Mouse (Mus musculus): ENCODE measurements around the gene Plppr2. TPM values are rescaled to one million over a fixed set of nuclear protein-coding genes. Genes with fewer than 3 reads are reported as not detected.
A peak's percentile ranks its signal among the peaks of the same experiment; 100 is the strongest.

The Plppr2 gene
- polyA plus RNA-seq (2012; ENCODE audit: insufficient read depth, low replicate concordance), result 3.1 and 6.4 TPM in 2 replicates

DNA sequence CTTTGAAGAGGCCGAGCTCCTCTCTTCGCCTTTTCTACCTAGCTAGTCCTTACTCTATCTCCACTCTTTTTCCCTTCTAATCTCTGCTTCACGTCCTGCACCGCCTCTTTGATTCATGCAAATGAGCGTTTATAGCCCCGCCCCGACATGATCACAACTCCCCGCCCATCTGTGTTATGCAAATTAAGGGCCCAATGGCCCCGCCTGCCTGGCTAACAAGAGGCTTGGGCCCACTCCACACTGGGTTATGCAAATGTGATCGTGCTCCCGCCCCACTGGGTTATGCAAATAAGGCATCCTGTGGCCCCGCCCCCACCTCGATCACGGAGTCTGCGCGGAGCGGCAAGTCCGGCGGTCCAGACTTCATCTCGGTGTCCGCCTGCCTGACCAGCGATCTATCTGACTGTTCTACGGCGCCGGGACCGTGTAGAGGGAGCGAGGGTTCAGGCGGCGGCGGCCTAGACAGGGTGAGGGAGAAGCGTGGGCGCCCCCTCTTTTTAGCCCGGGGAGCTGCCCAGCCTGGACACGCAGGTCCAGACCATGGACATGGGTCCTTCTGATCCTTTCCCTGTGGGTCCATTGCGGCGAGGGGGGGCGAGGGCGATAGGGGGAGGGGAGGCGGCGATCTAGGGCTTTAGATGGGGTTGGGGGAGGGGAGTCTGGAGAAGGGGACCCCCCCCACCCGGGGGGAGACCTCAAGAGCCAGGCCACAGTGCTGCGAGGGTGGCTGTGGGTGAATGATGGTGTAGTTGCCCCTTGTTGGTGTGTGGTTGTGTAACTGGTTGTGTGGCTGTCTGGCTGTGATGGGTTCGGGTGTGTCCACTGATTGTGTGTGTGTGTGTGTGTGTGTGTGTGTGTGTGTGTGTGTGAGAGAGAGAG lies at the start of gene Plppr2:
Gene Plppr2 (plus strand): TSS at position 342 of the 879 bp plus-strand sequence.
- Histone ChIP-seq H3K9me3 (no peaks in the 10 kb centered on the region), H3K36me3 (replicated peaks; ENCODE audit: low read length) (no peaks in the 10 kb centered on the region), H3K27me3 (replicated peaks) (peaks cover 63% of the 10 kb centered on the region), H3K4me1 (peaks cover 22% of the 10 kb centered on the region), H3K4me3 (replicated peaks) (peak within 1 kb of the TSS; percentile 91)
- TF ChIP-seq GATA1 (IDR thresholded peaks at IDR 0.05; ENCODE audit: borderline replicate concordance, low read length), result no peak
- TF ChIP-seq FLI1 (IDR thresholded peaks at IDR 0.05; ENCODE audit: low read length), result no peak

DNA sequence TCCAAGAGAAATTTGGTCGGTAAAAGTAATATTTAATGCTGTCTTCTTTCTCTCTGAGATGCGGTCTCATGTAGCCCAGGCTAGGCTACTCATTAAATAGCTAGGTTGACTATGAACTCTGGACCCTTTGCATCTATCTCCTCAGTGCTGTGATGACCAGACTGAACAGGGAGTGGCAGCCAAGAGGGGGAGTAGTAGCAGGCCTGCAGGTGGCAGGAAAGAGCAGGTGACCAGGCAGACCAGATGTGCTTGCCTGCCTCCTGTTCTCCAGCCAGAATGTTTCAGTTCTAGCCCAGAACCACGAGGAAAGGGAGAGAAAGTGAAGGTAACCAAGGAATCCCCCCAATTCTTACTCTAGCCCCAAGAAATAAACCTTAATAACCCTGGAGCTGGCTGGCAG lies 47.6 kb upstream of the Plppr2 start:
- Histone ChIP-seq H3K4me3 (replicated peaks) (peak overlapping the region; percentile 38), H3K9me3 (no peaks in the 10 kb centered on the region), H3K4me1 (no peaks in the 10 kb centered on the region), H3K36me3 (replicated peaks; ENCODE audit: low read length) (no peaks in the 10 kb centered on the region), H3K27me3 (replicated peaks) (peaks cover 24% of the 10 kb centered on the region)
- TF ChIP-seq FLI1 (IDR thresholded peaks at IDR 0.05; ENCODE audit: low read length) (no peak), GATA1 (IDR thresholded peaks at IDR 0.05; ENCODE audit: borderline replicate concordance, low read length) (no peak)

DNA sequence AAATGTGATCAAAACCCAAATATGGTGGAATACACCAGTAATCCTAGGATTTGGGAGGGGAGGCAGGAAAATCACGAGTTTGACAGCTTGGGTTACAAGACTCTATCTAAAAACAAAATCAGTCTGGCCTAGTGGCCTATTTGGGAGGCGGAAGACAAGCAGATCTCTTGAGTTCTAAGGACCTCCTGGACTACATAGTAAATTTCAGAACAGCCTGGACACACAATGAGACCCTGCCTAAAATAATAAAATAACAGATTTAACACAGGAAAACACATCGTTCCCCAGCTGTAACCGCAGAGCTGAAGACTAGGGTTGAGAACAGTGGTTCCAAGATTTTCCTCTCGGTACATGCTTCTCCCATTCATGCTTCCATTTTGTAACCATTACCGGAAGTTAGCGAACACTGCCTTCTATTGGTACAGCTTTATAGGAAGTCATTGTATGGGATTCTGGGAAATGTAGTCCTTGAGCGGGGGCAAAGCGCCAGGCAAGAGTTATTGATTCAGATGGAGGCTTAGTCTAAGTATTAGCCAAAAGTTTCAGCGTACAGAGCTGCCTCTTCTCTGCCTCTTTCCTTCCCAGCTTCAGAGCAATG lies 35.5 kb upstream of the Plppr2 start:
- Histone ChIP-seq H3K4me1 (0 out of 2 replicates have a peak, but pooled peaks cover 3% of the 10 kb centered on the region), H3K27me3 (replicated peaks) (peaks cover 15% of the 10 kb centered on the region), H3K9me3 (peaks cover 9% of the 10 kb centered on the region), H3K36me3 (replicated peaks; ENCODE audit: low read length) (no peaks in the 10 kb centered on the region), H3K4me3 (replicated peaks) (peak overlapping the region; percentile 80)
- TF ChIP-seq FLI1 (IDR thresholded peaks at IDR 0.05; ENCODE audit: low read length) (no peak), GATA1 (IDR thresholded peaks at IDR 0.05; ENCODE audit: borderline replicate concordance, low read length) (no peak)

DNA sequence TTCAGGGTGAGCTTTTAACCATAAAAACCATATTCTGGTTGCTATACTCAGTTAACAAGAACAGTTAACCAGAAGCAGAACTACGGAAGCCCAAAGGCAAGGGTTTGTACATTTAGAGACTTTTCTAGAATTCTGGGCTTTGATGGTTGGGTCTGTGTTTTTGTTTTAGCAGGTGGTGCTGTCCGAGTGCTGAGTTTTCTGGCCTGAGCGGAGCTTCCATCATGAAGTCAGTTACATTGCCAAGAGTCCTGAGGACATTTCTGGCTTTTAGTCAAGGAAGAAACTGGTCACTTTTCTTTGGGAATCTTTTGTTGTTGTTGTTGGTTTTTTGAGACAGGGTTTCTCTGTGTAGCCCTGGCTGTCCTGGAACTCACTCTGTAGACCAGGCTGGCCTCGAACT lies 32.8 kb upstream of the Plppr2 start:
- Histone ChIP-seq H3K9me3 (peaks cover 12% of the 10 kb centered on the region), H3K36me3 (replicated peaks; ENCODE audit: low read length) (no peaks in the 10 kb centered on the region), H3K27me3 (replicated peaks) (peaks cover 14% of the 10 kb centered on the region), H3K4me3 (replicated peaks) (no peak overlapping the region), H3K4me1 (peaks cover 19% of the 10 kb centered on the region)
- TF ChIP-seq GATA1 (IDR thresholded peaks at IDR 0.05; ENCODE audit: borderline replicate concordance, low read length) (no peak), FLI1 (IDR thresholded peaks at IDR 0.05; ENCODE audit: low read length) (no peak)

DNA sequence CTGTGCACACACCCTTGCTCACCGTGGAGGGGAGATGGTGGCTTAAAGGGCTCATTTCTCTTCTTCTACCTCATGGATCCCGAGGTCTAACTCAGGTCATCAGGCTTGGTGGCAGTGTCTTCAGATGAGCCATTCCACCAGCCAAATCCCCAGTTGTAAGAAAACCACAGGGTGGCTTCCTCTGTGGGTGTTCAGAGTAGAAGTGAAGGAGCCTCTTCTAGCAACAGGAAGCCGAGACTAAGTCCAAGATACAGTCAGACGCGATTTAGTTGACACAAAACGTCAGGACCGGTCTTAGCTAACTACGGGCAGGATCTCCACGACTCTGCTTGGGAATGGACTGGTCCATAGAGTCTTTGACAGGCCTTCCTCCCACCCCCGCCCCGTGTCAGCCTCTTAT lies 28.6 kb upstream of the Plppr2 start:
- Histone ChIP-seq H3K4me3 (replicated peaks) (peak overlapping the region; percentile 33), H3K27me3 (replicated peaks) (peaks cover 15% of the 10 kb centered on the region)

DNA sequence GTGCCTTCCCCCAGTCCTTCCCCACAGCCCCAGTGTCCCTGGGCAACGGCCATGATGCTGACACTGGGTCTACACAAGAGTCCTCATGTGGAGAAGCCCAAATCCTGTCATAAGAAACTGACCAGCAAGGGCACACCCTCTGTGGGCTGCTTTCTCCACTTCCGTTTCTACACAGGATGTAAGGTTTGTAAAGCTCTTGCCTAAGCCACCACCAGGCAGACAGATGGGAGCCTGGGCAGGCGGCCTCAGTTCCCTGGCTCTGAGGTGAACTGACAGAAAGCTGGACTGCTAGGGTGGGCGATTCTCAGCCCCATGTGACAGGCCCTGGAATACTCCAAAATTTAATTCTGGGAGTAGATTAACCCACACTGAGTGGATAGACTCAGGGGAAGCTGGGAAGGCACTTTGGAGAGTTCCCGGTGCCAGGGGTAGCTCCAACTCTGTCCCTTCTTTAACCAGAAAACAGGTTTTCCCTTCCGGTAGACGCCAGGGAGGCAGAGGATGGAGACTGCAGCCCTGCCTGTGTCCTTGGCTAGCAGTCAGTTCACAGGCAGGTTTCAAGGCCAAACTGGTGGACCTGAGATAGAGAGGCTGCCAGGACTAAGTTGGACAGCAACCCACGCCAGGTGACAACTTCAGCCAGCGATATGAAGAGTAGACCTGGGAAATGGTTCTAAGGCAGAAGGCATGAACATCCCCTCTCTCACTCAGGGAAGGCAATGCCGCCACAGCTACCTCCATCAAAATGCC lies 27.2 kb upstream of the Plppr2 start:
- peaks cover 15% of the 10 kb centered on the region for H3K27me3 ChIP-seq (replicated peaks)
- no peak overlapping the region for H3K4me3 ChIP-seq (replicated peaks)
- peaks cover 9% of the 10 kb centered on the region for H3K9me3 ChIP-seq
- TF ChIP-seq FLI1 (IDR thresholded peaks at IDR 0.05; ENCODE audit: low read length) (no peak), GATA1 (IDR thresholded peaks at IDR 0.05; ENCODE audit: borderline replicate concordance, low read length) (no peak)
- peaks cover 29% of the 10 kb centered on the region for H3K4me1 ChIP-seq
- peaks cover 35% of the 10 kb centered on the region for H3K36me3 ChIP-seq (replicated peaks; ENCODE audit: low read length)

More for the DNA sequence above, 28.6 kb upstream of the Plppr2 start:
- Histone ChIP-seq H3K9me3 (peaks cover 12% of the 10 kb centered on the region), H3K36me3 (replicated peaks; ENCODE audit: low read length) (peaks cover 22% of the 10 kb centered on the region), H3K4me1 (peaks cover 29% of the 10 kb centered on the region)
- TF ChIP-seq GATA1 (IDR thresholded peaks at IDR 0.05; ENCODE audit: borderline replicate concordance, low read length) (no peak), FLI1 (IDR thresholded peaks at IDR 0.05; ENCODE audit: low read length) (no peak)

DNA sequence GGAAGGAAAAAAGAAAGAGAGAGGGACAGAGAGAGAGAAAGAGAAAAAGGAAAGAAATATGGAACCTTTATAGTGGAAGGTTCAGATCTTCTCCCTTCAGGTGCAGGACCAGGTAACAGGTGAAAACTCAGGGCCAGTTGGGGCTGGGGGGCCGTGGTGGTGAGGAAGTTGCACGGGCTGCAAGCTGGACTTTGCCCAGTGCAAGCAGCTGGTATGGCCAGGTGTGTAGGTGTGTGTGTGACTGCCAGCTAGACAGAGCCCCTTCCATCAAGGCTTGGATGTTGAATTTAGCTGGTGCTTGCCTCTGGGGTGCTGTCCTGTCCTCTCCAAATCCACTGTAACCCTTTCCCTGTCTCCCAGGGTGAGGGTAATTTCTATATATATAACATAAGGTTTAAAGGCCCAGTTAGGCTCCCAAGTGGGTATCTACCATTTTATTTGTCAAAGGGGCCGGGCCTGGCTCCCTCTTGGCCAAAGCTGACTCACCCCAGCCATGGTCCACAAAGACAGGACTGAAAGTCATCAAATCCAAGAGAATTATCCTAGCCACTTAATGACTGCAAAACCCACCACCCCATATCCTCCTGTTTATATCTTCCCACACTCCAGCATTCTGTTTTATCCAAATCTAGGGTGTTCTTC lies 19.9 kb upstream of the Plppr2 start:
- H3K27me3 ChIP-seq (replicated peaks), result peaks cover 9% of the 10 kb centered on the region
- no peaks in the 10 kb centered on the region for H3K9me3 ChIP-seq
- peaks cover 34% of the 10 kb centered on the region for H3K36me3 ChIP-seq (replicated peaks; ENCODE audit: low read length)
- peak overlapping the region; percentile 98 for H3K4me3 ChIP-seq (replicated peaks)
- peaks cover 44% of the 10 kb centered on the region for H3K4me1 ChIP-seq
- no peak for TF ChIP-seq GATA1 (IDR thresholded peaks at IDR 0.05; ENCODE audit: borderline replicate concordance, low read length)
- no peak for TF ChIP-seq FLI1 (IDR thresholded peaks at IDR 0.05; ENCODE audit: low read length)

DNA sequence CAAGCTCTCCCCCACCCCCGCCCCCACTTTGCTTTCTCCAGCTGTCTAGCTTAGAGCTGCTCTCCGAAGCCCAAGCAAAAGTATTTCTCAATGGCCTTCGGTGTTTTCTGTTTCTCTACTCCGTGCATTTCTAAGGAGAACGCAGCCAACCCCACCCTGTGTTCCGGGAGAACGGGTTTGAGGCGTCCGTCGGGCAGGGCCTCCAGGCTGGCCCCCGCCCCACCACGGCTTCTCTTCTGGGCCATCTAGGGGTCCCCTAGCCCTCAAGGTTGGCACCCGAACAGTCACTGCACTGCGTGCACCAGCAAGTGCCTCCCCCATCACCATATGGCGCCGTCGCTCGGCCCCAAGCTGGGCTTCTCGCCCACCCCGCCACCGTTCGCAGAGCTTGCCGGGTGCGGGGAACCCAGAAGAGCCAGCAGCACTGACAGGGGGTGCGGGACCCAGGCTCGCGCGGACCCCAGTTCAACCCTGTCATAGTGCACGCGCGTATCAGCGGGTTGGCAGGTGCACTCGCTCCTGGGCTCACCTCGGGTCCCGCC lies 19.3 kb upstream of the Plppr2 start:
- H3K27me3 ChIP-seq (replicated peaks), result peaks cover 9% of the 10 kb centered on the region
- H3K4me1 ChIP-seq, result peaks cover 49% of the 10 kb centered on the region
- peak overlapping the region; percentile 98 for H3K4me3 ChIP-seq (replicated peaks)
- TF ChIP-seq FLI1 (IDR thresholded peaks at IDR 0.05; ENCODE audit: low read length), result no peak
- TF ChIP-seq GATA1 (IDR thresholded peaks at IDR 0.05; ENCODE audit: borderline replicate concordance, low read length), result no peak
- no peaks in the 10 kb centered on the region for H3K9me3 ChIP-seq
- H3K36me3 ChIP-seq (replicated peaks; ENCODE audit: low read length), result peaks cover 29% of the 10 kb centered on the region

DNA sequence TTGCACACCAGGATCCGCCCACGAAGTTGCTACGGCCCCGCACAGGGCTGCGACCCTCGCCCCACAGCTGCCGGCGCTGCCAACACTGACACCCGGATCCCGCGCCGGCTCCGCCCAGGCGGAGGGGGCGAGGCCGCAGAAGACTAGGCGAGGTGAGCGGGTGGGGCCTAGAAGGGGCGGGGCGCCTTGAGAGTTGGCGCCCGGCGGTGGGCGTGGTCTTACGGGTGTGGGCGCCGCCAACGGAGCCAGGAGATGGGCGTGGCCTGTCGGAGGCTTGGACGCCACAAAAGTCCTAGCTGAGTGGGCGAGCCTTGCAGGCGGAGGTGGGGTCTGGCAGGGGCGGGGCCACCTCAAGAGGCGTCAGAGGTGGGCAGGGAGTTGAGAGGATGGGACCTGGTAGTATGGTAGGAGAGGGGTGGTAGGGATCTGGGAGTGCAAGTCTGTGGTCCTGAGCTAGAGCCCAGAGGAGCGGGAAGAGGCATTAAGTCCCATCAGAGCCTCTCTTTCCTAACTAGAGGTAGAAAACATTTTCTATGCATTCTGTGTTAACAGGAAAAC lies 18.7 kb upstream of the Plppr2 start, which contains the start of gene Rab3d:
Gene Rab3d (minus strand): TSS at position 158 of the 558 bp plus-strand sequence.
- Histone ChIP-seq H3K4me3 (replicated peaks) (peak within 1 kb of the TSS; percentile 98), H3K36me3 (replicated peaks; ENCODE audit: low read length) (peaks cover 30% of the 10 kb centered on the region), H3K9me3 (no peaks in the 10 kb centered on the region), H3K4me1 (peaks cover 55% of the 10 kb centered on the region), H3K27me3 (replicated peaks) (peaks cover 9% of the 10 kb centered on the region)
- TF ChIP-seq FLI1 (IDR thresholded peaks at IDR 0.05; ENCODE audit: low read length) (no peak), GATA1 (IDR thresholded peaks at IDR 0.05; ENCODE audit: borderline replicate concordance, low read length) (no peak)

All from megakaryocyte, embryonic 14.5 days (primary cell).